Mouse (Mus musculus) ES-Bruce4 (cell line): Measurements from ENCODE around the gene Rps18.

Source experiments
- CTCF ChIP-seq: IDR thresholded peaks from one replicate; pipeline ENCODE4 v1.8.1; 2011; ENCODE audit warnings: low read depth, low read length
- EP300 ChIP-seq: IDR thresholded peaks from 2 replicates; pipeline ENCODE4 v1.6.1; 2011; ENCODE audit warnings: low read depth, low read length; ENCODE audit not compliant: insufficient read depth
- POLR2A ChIP-seq: IDR thresholded peaks from one replicate; pipeline ENCODE4 v1.8.1; 2011; ENCODE audit warnings: low read length; ENCODE audit not compliant: insufficient read depth

DNA sequence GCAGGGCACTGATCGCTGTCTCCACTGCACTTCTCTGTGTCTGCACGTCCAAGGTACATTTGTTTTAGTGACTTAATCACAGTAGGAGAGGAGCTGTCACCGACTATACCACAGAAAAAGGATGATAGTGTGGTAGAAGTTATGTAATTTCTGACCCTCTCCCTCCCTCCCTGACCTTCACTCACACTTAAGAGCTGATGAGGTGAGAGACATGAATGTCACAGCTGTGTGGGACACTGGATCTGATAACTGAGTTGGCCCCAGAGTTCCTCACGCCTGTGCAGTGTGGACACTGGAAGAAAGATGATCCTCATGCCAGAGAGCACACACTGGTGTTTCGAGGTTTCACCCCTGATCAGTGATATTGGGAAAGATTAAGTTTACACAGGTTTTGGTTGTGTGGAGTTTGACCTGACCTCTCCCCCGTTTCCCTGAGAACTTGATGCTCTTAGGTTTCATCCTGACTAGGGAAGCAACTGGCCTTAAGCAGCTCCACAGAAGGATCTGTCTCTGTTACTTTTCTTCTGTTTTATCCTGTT, 23.8 kb upstream of the Rps18 start:
- TF ChIP-seq CTCF (no peak), POLR2A (no peak), EP300 (no peak)
